Mouse (Mus musculus): ENCODE measurements around the gene Wdfy4. TPM values are rescaled to one million over a fixed set of nuclear protein-coding genes. Genes with fewer than 3 reads are reported as not detected.
A peak's percentile ranks its signal among the peaks of the same experiment; 100 is the strongest.

Gene Wdfy4
- total and polyA plus RNA-seq, 3 experiments, result 27.0 to 34.8 (median 30.9) TPM

DNA sequence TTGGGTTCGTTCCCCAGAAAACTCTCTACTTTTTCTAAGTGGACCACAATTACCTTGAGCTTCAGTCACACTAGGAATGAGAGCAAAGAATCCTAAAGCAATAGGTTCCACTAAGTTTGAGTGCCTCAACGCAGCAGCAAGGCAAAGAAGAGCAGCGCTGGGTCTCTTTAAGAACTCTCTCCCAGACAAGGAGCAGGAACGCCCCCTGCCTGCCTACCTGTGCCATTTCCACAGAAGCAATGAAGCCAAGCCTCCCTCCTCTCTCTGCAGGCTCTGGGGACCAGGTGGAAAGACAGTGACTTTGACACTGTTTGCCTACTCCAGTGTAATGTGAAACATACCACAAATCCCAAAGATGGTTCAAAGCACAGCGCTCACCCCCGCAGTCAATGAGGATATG is 151.9 kb downstream of the Wdfy4 start:
- H3K36me3 ChIP-seq (ENCODE audit: control insufficient read depth in 1 of 2, insufficient read depth in 2 of 2, low read length in 2 of 2), result no peaks in the 10 kb centered on the region
- H3K27ac ChIP-seq (ENCODE audit: control insufficient read depth, low read depth, low read length), result no peak overlapping the region
- H3K79me2 ChIP-seq (ENCODE audit: control insufficient read depth, insufficient read depth, low read length, poor library complexity), result no peaks in the 10 kb centered on the region
- DNase-seq (ENCODE audit: low read depth, low spot score), result peak; percentile 8
- TF ChIP-seq GABPA (IDR thresholded peaks at IDR 0.05; ENCODE audit: low read depth, low read length) (no peak), GATA1 (IDR thresholded peaks at IDR 0.05; ENCODE audit: low read depth, low read length) (no peak), TBP (IDR thresholded peaks at IDR 0.05; ENCODE audit: low read depth, low read length) (no peak), CTCF (IDR thresholded peaks at IDR 0.05 in 2 of 3, conservative IDR thresholded peaks at IDR 0.05 in 1 of 3; ENCODE audit: control insufficient read depth in 1 of 3, insufficient read depth in 1 of 3, low read depth in 2 of 3, low read length in 3 of 3, poor library complexity in 1 of 3, severe bottlenecking in 1 of 3) (peak in 2 of 3 experiments; percentile 18 to 47; a peak in 4 of 6 replicates), ETS1 (IDR thresholded peaks at IDR 0.05; ENCODE audit: low read depth, low read length) (no peak), NRF1 (IDR thresholded peaks at IDR 0.05; ENCODE audit: insufficient read depth, low read depth, low read length, poor library complexity, severe bottlenecking) (no peak), RAD21 (IDR thresholded peaks at IDR 0.05; ENCODE audit: low read depth, low read length) (no peak; the same call in 1 of the 2 replicates)
- H3K27me3 ChIP-seq (ENCODE audit: control insufficient read depth in 1 of 2, insufficient read depth in 2 of 2, low read length in 2 of 2), result no peaks in the 10 kb centered on the region
- H3K9me3 ChIP-seq (replicated peaks; ENCODE audit: insufficient read depth, low read length), result no peaks in the 10 kb centered on the region
- no peak overlapping the region for H3K9ac ChIP-seq (ENCODE audit: control insufficient read depth, low read depth, low read length, poor library complexity, severe bottlenecking)
- H3K4me3 ChIP-seq (ENCODE audit: control insufficient read depth in 1 of 2, insufficient read depth in 1 of 2, low read depth in 2 of 2, low read length in 2 of 2), result no peak overlapping the region
- H3K4me1 ChIP-seq (ENCODE audit: control insufficient read depth in 1 of 2, insufficient read depth in 2 of 2, low read length in 2 of 2), result no peaks in the 10 kb centered on the region

DNA sequence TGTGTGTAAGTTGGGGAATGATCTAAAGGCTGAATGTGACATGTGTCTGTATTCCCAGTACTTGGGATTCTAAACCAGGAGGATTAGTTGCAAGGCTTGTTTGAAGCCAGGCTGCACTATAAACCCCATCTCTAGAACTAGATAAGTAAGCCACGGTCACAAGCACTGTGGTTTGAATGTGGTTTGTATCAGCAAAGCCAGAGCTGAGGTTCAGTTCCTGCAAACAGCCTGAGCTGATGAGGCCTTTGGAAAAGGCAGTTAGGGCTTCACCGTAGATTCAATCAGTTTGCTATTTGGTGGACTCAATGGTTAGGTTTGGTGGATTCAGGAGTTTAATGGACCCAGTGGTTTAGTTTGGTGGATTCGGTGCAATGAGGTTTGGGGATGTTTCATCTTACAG is 154.5 kb downstream of the Wdfy4 start:
- Histone ChIP-seq H3K4me3 (ENCODE audit: control insufficient read depth in 1 of 2, insufficient read depth in 1 of 2, low read depth in 2 of 2, low read length in 2 of 2) (no peak overlapping the region), H3K9ac (ENCODE audit: control insufficient read depth, low read depth, low read length, poor library complexity, severe bottlenecking) (no peak overlapping the region), H3K79me2 (ENCODE audit: control insufficient read depth, insufficient read depth, low read length, poor library complexity) (no peaks in the 10 kb centered on the region), H3K4me1 (ENCODE audit: control insufficient read depth in 1 of 2, insufficient read depth in 2 of 2, low read length in 2 of 2) (no peaks in the 10 kb centered on the region), H3K27me3 (ENCODE audit: control insufficient read depth in 1 of 2, insufficient read depth in 2 of 2, low read length in 2 of 2) (no peaks in the 10 kb centered on the region), H3K36me3 (ENCODE audit: control insufficient read depth in 1 of 2, insufficient read depth in 2 of 2, low read length in 2 of 2) (no peaks in the 10 kb centered on the region), H3K27ac (ENCODE audit: control insufficient read depth, low read depth, low read length) (no peak overlapping the region), H3K9me3 (replicated peaks; ENCODE audit: insufficient read depth, low read length) (no peaks in the 10 kb centered on the region)
- TF ChIP-seq RCOR1 (IDR thresholded peaks at IDR 0.05; ENCODE audit: low read depth, low read length) (peak; percentile 79; the same call in 1 of the 2 replicates), ETS1 (IDR thresholded peaks at IDR 0.05; ENCODE audit: low read depth, low read length) (no peak), MXI1 (IDR thresholded peaks at IDR 0.05; ENCODE audit: low read depth, low read length) (no peak), EP300 (IDR thresholded peaks at IDR 0.05; ENCODE audit: low read depth in 1 of 2, low read length in 2 of 2) (peak; percentile 20 to 29; a peak in 2 of 4 replicates)
- DNase-seq (ENCODE audit: low read depth, low spot score), result peak; percentile 40

DNA sequence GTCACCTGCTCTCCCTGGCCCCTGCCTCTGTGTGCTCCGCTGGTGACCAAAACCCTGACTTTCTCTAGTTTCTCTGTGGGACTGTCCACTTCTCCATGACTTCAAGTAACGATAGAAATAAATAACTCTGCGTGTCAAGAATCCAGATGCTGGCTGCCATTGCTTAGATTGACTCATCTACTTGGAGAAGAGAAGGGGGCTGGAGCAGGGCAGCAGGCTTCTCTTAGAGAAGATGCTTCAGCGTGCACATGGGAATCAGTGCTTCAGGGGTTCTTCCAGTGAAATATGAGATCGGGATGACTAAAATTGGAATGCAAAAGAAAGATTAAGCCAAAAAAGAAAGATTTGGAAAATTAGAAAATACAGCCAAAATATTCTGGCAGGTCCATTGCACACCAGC is 165.7 kb downstream of the Wdfy4 start:
- no peak for TF ChIP-seq CHD2 (IDR thresholded peaks at IDR 0.05; ENCODE audit: low read length)
- TF ChIP-seq MXI1 (IDR thresholded peaks at IDR 0.05; ENCODE audit: low read depth, low read length), result no peak
- no peaks in the 10 kb centered on the region for H3K9me3 ChIP-seq (replicated peaks; ENCODE audit: insufficient read depth, low read length)
- no peaks in the 10 kb centered on the region; a peak in 1 of 4 replicates for H3K36me3 ChIP-seq (ENCODE audit: control insufficient read depth in 1 of 2, insufficient read depth in 2 of 2, low read length in 2 of 2)
- H3K79me2 ChIP-seq (ENCODE audit: control insufficient read depth, insufficient read depth, low read length, poor library complexity), result no peaks in the 10 kb centered on the region
- no peaks in the 10 kb centered on the region for H3K4me1 ChIP-seq (ENCODE audit: control insufficient read depth in 1 of 2, insufficient read depth in 2 of 2, low read length in 2 of 2)
- no peak overlapping the region for H3K4me3 ChIP-seq (ENCODE audit: control insufficient read depth in 1 of 2, insufficient read depth in 1 of 2, low read depth in 2 of 2, low read length in 2 of 2)
- DNase-seq (ENCODE audit: low read depth, low spot score), result no peak
- H3K27me3 ChIP-seq (ENCODE audit: control insufficient read depth in 1 of 2, insufficient read depth in 2 of 2, low read length in 2 of 2), result no peaks in the 10 kb centered on the region
- no peak overlapping the region for H3K9ac ChIP-seq (ENCODE audit: control insufficient read depth, low read depth, low read length, poor library complexity, severe bottlenecking)
- H3K27ac ChIP-seq (ENCODE audit: control insufficient read depth, low read depth, low read length), result no peak overlapping the region
